Mouse (Mus musculus) right cerebral cortex, postnatal 25 days (tissue): ENCODE measurements around the gene Ubash3a.

ENCODE experiments used
- DNase-seq: peaks from one replicate; pipeline ENCODE4 v3.0.0; 2022

The Ubash3a gene

DNA sequence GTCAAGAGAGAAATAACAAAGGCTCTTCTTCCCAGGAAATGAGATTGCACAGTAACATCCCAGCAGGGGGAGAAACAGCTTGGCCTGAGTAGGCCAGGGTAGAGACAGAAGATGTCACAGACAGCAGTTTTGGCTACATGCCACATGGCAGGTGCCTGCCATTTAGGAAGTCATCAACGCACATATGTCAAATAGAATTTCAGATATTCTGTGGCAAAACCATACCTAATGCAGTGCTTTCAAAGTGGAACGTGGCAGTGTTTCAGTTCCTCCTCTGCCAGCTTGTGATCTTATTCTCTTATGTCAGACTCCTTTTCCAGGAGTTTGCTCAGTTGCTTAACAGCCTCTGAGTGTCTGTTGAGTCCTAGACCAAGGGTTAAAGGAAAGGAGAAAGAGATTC lies 78.2 kb downstream of the Ubash3a start:
- no peak for DNase-seq

DNA sequence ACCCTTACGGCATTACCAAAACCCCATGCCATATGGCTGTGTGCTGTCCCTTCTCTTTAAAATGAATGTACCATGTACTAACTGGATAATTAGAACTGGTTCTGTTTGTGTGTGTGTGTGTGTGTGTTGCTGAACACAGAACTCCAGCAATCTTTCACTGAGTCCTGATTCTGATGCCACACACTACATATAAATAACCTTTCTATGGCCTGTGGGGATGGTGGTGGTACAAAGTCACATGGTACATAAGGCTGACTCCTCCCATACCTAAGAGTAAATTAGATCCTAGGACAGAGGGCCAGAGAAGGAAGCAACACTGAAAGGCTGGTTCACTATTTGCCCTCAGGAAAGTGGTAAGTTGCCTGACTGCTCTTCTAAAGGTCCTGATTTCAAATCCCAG lies 78.8 kb downstream of the Ubash3a start, which contains the start of gene Slc37a1:
Slc37a1 (plus strand) TSS at position 301 of the 400 bp plus-strand sequence.
- no peak for DNase-seq

DNA sequence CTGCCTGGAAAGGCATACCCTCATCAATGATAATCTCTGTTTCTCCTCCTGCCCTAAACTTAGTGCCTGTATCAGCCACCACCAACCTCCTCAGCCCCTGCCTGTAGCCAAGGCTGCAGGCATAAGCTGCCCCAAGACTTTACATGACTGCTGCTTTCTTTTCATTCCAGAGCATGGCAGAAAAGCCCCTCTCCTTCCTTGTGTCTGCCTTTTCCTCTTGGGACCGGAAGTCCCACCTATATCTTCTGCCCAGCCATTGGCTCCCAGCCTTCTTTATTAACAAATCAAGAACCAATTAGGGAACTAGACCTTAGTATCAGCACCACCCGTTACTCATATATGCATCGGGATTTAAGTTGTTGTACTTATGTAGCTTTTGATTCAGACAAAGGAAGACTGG lies 79.5 kb downstream of the Ubash3a start:
- no peak for DNase-seq

DNA sequence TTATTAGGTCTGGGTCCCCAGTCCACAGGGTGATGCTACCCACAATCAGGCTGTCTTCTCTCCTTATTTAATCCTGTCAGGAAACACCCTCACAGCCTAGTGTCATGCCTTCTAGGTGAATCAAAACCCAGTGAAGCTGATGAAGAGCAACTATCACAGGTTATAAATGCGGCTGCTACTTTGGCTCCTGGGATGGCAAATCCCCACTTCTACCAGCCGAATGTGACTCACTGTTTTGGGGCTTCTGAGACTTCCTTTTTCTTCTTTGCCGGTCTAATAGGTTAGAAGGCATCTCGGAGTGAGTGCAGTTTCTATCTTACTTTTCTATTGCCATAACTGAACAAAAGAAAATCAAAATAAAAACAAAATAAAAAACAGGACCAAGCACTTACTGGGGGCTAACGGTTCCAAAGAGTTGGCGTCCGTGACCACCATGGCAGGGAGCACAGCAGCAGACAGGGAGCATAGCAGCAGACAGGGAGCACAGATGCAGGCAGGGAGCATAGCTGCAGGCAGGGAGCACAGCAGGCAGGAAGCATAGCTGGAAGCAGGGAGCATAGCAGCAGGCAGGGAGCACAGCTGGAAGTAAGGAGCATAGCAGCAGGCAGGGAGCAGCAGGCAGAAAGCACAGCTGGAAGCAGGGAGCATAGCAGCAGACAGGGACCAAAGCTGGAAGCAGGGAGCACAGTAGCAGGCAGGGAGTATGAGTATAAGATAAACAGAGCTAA lies 81.5 kb downstream of the Ubash3a start:
- DNase-seq, result no peak

DNA sequence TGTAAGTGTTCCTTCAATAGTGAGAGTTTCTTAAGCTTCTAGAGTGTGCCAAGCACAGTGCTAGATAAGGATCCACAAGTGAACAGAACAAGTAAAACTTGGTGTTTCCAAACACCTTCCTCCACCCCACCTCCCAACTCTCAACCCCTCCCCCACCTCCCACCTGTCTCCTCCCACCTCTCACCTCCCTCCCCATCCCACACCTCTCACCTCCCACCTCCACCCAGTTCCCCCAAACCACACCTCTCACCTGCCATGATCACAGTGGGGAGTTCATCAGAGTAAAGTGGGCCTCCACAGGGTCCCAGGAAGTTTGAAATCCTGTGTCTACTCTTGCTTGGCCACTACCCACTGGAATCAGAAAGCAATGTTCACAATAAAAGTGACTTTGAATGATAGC lies 82.6 kb downstream of the Ubash3a start:
- DNase-seq, result no peak

DNA sequence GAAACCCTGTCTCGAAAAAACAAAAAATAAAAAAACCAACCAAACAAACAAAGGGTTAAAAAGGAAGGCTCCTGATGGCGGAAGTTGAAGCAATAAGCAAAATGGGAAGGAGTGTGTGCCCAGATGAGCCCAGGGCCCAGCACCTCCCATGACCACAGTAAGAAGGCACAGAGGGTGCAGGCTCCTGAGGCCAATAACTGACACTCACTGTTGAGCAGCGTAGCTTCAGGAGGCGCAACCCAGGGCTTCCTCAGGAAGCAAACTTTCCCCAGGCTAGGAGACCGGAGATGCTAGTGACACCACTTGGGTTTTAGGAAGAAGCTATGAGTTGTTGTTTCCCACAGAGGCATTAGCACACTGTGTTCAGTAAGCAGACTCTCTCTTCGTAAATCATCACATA lies 83.2 kb downstream of the Ubash3a start:
- no peak for DNase-seq

DNA sequence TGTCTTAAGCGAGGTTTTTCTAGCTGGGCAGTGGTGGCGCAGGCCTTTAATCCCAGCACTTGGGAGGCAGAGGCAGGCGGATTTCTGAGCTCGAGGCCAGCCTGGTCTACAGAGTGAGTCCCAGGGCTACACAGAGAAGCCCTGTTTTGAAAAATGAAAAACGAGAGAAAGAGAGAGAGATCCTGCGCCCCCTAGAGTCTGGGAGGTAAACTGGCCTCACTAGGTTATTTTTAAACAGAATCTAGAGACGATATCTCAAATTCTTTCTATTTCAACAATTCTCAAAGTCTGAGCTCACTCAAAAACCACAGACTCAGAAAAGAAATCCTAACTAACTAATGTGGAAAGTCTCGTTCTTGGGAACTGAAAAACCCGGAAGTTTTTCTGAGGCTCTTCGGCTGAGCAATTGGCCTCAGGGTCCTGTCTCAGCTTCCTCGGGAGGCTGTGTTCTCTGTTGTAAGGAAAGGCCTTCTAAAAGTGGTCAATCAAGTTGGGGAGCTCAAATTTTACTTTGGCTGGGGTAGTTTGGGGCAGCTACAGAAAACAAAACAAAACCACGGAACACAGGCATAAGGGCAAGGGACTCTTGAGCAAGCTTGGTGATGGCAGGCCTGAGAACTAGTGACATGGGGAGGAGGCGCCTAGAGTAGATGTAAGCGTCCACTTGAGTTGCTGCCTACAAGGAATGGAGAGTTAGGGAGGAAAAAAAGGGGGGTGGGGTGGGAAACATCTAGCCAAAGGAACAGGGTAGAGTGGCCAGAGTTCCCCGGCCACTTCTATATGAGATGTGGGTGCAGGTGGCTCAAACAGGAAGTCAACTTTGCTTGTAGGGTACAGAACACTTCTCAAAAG lies 86.9 kb downstream of the Ubash3a start:
- DNase-seq, result no peak

DNA sequence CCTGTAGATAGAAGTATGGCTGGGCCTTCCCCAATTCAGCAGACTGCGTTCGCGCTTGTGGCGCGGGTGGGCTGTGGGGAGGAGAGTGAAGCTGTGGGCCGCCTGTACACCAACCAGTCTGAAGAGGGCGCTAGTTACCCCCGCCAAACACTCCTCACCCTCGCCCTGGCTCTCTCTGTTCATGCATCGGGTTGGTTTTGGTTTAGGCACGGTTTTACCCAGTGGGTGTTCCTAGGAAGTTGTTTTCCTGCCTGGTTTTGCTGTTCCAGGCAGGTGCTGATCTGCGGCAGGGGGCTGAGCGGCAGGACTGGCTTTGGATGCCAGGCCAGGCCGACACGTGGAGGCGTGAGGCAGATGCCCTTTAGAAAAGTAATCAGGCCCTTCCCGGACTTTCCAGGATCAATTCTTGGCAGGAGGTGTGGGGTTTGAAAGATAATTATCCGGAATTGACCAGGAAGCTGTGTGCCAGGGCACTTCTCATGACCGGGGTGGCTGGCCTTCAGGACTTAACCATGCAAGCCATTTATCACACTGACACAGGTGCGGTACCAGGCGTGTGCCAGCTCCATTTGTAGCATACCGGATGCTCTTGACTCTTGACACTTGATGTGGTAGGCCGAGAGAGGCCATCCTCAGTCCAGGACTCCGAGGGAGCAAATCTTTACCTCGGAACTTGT lies 87.7 kb downstream of the Ubash3a start:
- DNase-seq, result peak; percentile 54

DNA sequence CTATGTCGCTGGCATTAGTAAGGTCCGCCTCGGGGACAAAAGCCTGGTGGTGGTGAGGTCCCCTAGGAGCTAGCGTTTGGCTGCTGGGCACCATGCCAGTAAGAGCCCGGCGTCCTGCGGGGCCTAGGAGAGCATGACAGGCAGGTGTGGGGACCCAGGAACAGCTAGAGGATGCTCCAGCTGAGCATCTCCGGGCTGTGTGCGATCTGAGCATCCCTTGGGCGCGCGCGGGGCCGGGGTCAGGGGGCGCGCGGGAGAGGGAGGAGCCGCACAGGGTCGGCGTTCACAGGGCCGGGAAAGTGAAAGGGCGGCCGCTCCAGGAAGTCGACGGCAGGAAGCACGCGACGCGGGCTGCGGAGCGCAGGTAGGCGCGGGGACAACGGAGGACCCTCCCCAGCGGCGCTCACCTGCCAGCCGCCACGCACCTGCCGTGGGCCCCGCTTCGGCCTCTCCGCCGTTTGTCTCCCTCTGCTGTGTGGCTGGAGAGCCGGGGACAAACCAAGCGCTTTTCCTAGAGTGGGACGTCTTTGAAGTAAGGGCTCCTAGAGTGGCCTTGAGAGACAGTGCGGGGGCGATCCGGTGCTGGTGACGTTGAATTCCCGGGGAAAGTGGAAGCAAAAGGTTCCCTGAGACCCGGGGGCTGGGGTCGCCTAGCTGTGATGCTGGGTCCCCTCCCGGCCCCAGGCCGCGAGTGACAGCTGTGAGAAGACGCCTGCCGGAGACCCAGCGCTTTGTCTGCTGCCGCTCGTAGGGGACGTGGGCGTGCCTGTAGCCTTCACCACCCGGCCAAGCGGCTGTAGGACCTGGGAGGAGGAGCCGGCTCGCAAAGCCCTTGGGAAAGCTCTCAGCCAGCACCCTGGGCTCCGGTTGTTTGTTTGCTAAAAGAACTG lies 88.5 kb downstream of the Ubash3a start:
- DNase-seq, result peak; percentile 79
